Mouse (Mus musculus): ENCODE measurements around the gene Ccdc103. TPM values are rescaled to one million over a fixed set of nuclear protein-coding genes. Genes with fewer than 3 reads are reported as not detected.
A peak's percentile ranks its signal among the peaks of the same experiment; 100 is the strongest.

The Ccdc103 gene
- polyA plus RNA-seq, 1 experiment, result 0.49 TPM

- H3K4me3 ChIP-seq (ENCODE audit: insufficient read depth, low read length), result no peak overlapping the region
- no peaks in the 10 kb centered on the region for H3K4me1 ChIP-seq (ENCODE audit: control insufficient read depth, insufficient read depth, low read length)
- H3K27ac ChIP-seq (ENCODE audit: insufficient read depth, low read length), result no peak overlapping the region
- TF ChIP-seq CTCF (IDR thresholded peaks at IDR 0.05; ENCODE audit: borderline replicate concordance, insufficient read depth, low read length), result no peak
- TF ChIP-seq POLR2A (IDR thresholded peaks at IDR 0.05; ENCODE audit: low read depth, low read length), result no peak
These were observed 7.1 kb downstream of the Ccdc103 start for GRCm38 (mm10) chr11:102888135-102888534.

GRCm38 (mm10) chr11:102890096-102890495 lies 9.1 kb downstream of the Ccdc103 start:
- H3K27ac ChIP-seq (ENCODE audit: insufficient read depth, low read length), result no peak overlapping the region
- no peak for TF ChIP-seq CTCF (IDR thresholded peaks at IDR 0.05; ENCODE audit: borderline replicate concordance, insufficient read depth, low read length)
- TF ChIP-seq POLR2A (IDR thresholded peaks at IDR 0.05; ENCODE audit: low read depth, low read length), result no peak
- no peaks in the 10 kb centered on the region for H3K4me1 ChIP-seq (ENCODE audit: control insufficient read depth, insufficient read depth, low read length)
- no peak overlapping the region for H3K4me3 ChIP-seq (ENCODE audit: insufficient read depth, low read length)

DNA sequence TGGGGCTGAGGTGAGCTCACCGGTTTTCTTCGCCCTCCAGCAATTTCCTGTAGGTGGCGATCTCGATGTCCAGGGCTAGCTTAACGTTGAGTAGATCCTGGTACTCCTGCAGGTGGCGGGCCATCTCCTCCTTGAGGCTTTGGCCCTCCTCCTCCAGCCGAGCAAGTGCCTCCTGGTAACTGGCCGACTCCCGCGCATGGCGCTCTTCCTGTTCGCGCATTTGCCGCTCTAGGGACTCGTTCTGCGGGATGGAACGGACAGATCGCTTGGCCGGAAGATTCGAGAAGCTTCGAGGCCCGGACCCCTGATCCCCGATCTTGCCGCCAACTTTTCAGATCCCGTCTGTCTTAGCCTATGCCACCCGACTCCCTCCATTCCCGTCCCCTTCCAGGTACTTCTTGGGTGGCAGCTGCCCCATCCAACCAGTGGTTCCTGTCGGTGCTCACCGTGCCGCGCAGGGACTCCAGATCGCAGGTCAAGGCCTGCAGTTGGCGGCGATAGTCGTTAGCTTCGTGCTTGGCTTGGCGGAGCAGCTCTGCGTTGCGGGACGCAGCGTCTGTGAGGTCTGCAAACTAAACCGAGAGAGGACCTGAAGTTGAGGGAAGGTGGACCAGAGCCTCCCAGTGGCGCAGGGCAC lies 12.1 kb downstream of the Ccdc103 start:
- TF ChIP-seq CTCF (IDR thresholded peaks at IDR 0.05; ENCODE audit: borderline replicate concordance, insufficient read depth, low read length) (peak; percentile 75; the same call in 1 of the 2 replicates), POLR2A (IDR thresholded peaks at IDR 0.05; ENCODE audit: low read depth, low read length) (no peak)
- Histone ChIP-seq H3K4me3 (ENCODE audit: insufficient read depth, low read length) (peak overlapping the region; percentile 0; the same call in 1 of the 2 replicates), H3K4me1 (ENCODE audit: control insufficient read depth, insufficient read depth, low read length) (no peaks in the 10 kb centered on the region), H3K27ac (ENCODE audit: insufficient read depth, low read length) (no peak overlapping the region)

DNA sequence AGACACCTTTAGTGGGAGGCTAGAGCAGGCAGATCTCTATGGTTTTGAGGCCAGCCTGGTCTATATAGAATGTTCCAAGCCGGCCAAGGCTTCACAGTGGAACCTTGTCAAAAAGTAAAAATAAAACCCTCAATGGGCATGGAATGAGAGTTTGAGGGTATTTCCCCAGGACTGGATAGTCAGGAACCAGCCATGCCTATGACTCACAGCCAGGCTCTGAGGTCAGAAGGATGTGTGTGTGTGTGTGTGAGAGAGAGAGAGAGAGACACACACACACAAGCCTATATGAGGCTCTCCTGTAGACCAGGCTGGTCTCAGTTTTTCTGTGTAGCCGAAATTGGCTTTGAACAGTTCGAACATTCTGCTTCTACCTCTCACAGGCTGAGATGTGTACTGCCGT lies 13.7 kb downstream of the Ccdc103 start:
- no peak overlapping the region for H3K27ac ChIP-seq (ENCODE audit: insufficient read depth, low read length)
- H3K4me1 ChIP-seq (ENCODE audit: control insufficient read depth, insufficient read depth, low read length), result no peaks in the 10 kb centered on the region
- no peak for TF ChIP-seq CTCF (IDR thresholded peaks at IDR 0.05; ENCODE audit: borderline replicate concordance, insufficient read depth, low read length)
- TF ChIP-seq POLR2A (IDR thresholded peaks at IDR 0.05; ENCODE audit: low read depth, low read length), result no peak
- no peak overlapping the region for H3K4me3 ChIP-seq (ENCODE audit: insufficient read depth, low read length)

DNA sequence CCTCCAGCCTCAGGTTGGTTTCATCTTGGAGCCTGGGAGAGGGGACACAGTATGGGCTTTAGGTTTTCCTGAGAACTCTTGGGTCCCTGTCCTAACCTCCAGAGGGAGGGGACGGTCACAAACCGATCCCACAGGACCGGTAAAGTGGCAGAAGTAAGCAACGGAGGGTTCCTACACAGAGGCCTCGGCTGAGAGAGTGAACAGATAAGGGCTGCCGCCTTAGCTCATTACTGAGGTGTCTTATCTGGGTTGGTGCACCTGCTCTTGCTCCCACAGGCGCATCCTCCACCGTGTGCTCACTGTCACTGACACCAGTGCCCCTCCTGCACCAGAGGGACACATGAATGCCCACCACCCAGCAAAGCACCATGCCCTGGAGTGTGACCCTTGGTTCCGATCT lies 14.8 kb downstream of the Ccdc103 start:
- H3K27ac ChIP-seq (ENCODE audit: insufficient read depth, low read length), result no peak overlapping the region
- H3K4me1 ChIP-seq (ENCODE audit: control insufficient read depth, insufficient read depth, low read length), result no peaks in the 10 kb centered on the region
- TF ChIP-seq POLR2A (IDR thresholded peaks at IDR 0.05; ENCODE audit: low read depth, low read length) (no peak), CTCF (IDR thresholded peaks at IDR 0.05; ENCODE audit: borderline replicate concordance, insufficient read depth, low read length) (no peak)
- no peak overlapping the region for H3K4me3 ChIP-seq (ENCODE audit: insufficient read depth, low read length)

- Histone ChIP-seq H3K4me1 (ENCODE audit: control insufficient read depth, insufficient read depth, low read length) (no peaks in the 10 kb centered on the region), H3K4me3 (ENCODE audit: insufficient read depth, low read length) (no peak overlapping the region), H3K27ac (ENCODE audit: insufficient read depth, low read length) (no peak overlapping the region)
- no peak for TF ChIP-seq POLR2A (IDR thresholded peaks at IDR 0.05; ENCODE audit: low read depth, low read length)
- TF ChIP-seq CTCF (IDR thresholded peaks at IDR 0.05; ENCODE audit: borderline replicate concordance, insufficient read depth, low read length), result no peak
These were observed 15.6 kb downstream of the Ccdc103 start for GRCm38 (mm10) chr11:102896641-102897040.

DNA sequence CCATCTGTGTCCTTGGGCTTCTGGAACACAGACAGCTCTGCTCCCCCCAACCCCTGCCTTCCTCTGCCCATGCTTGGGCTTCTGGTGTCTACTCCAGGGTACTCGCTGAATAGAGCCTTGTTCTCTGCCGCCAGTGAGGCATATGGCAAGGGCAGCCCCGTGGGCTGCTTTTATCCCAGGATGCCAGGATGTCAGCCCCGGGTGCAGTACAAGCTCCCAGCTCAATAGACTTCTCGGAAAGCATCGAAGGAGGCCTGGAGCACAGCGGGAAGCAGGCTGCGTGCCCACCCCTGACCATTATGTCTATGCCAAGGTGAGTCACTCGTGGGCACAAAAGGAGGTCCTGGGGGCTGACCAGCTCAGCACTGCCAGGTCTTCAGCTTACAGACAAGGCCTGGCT lies 17.4 kb downstream of the Ccdc103 start:
- TF ChIP-seq CTCF (IDR thresholded peaks at IDR 0.05; ENCODE audit: borderline replicate concordance, insufficient read depth, low read length) (no peak), POLR2A (IDR thresholded peaks at IDR 0.05; ENCODE audit: low read depth, low read length) (no peak)
- Histone ChIP-seq H3K4me3 (ENCODE audit: insufficient read depth, low read length) (no peak overlapping the region), H3K4me1 (ENCODE audit: control insufficient read depth, insufficient read depth, low read length) (no peaks in the 10 kb centered on the region), H3K27ac (ENCODE audit: insufficient read depth, low read length) (no peak overlapping the region)

DNA sequence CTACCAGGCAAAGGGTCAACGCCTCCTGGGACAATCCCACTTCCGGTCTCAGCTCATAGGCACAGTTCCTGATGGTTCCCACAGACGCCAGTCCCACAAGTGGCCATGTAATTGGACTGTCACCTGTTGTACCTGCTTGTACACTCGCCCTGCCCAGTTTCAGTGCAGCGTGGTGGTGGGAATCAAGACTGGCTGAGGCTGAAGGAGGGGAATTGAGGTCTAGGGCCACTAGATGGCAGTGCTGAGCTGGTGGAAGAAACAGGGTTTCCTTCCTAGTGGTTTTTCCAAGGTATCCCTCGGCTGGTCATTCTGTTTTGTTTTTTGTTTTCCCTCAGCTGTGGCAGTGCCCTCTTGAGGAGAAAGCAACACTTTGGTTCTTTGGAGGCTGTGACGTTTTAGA lies 19.8 kb downstream of the Ccdc103 start, which contains the start of gene Gfap:
TSS of gene Gfap (minus strand) at position 150 of the 400 bp plus-strand sequence.
- Histone ChIP-seq H3K27ac (ENCODE audit: insufficient read depth, low read length) (no peak within 1 kb of the TSS), H3K4me3 (ENCODE audit: insufficient read depth, low read length) (no peak within 1 kb of the TSS), H3K4me1 (ENCODE audit: control insufficient read depth, insufficient read depth, low read length) (no peaks in the 10 kb centered on the region)
- peak; percentile 87 for TF ChIP-seq CTCF (IDR thresholded peaks at IDR 0.05; ENCODE audit: borderline replicate concordance, insufficient read depth, low read length)
- TF ChIP-seq POLR2A (IDR thresholded peaks at IDR 0.05; ENCODE audit: low read depth, low read length), result no peak

DNA sequence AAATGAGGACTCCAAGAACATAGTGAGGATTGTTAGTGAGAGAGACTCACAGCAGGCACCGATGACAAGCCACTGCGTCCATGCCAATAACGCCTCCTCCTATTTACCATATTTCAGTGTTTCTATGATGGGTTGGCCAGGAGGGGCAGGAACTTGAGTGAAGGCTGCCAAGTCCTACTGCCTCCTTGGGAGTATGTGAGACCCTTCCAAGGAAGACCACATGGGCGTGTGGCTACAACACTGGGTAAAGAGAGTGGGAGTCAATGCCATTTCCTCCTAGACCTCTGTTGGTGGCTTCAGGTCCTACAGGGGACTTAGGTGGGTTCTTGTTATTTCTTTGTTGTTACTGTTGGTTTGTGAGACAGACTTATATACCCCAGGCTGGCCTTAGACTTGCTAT lies 20.2 kb downstream of the Ccdc103 start:
- H3K27ac ChIP-seq (ENCODE audit: insufficient read depth, low read length), result no peak overlapping the region
- H3K4me3 ChIP-seq (ENCODE audit: insufficient read depth, low read length), result no peak overlapping the region
- H3K4me1 ChIP-seq (ENCODE audit: control insufficient read depth, insufficient read depth, low read length), result no peaks in the 10 kb centered on the region
- TF ChIP-seq CTCF (IDR thresholded peaks at IDR 0.05; ENCODE audit: borderline replicate concordance, insufficient read depth, low read length) (no peak), POLR2A (IDR thresholded peaks at IDR 0.05; ENCODE audit: low read depth, low read length) (no peak)

DNA sequence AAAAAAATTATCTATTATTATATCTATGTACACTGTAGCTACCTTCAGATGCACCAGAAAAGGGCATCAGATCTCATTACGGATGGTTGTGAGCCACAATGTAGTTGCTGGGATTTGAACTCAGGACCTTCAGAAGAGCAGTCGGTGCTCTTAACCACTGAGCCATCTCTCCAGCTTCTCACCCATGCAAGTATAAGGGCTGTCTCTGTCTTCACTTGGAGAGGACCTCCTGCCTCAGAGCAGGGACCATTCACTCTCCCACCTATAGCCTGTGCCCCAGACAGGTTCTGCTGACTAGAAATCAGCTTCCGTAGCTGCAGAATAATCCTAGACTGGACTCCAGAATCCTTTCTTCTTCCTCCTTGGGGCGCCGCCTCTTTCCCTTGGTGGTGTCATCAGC lies 21.1 kb downstream of the Ccdc103 start:
- TF ChIP-seq CTCF (IDR thresholded peaks at IDR 0.05; ENCODE audit: borderline replicate concordance, insufficient read depth, low read length), result no peak
- no peak for TF ChIP-seq POLR2A (IDR thresholded peaks at IDR 0.05; ENCODE audit: low read depth, low read length)
- Histone ChIP-seq H3K4me3 (ENCODE audit: insufficient read depth, low read length) (no peak overlapping the region), H3K4me1 (ENCODE audit: control insufficient read depth, insufficient read depth, low read length) (no peaks in the 10 kb centered on the region), H3K27ac (ENCODE audit: insufficient read depth, low read length) (no peak overlapping the region)
